Mouse (Mus musculus) myocyte (in vitro differentiated cells): ENCODE results near the gene Pram1.

Source experiments
- CEBPB ChIP-seq: IDR thresholded peaks from 2 replicates; pipeline ENCODE4 v1.6.1; 2011; ENCODE audit warnings: mild to moderate bottlenecking, moderate library complexity; ENCODE audit not compliant: poor library complexity, insufficient read depth, severe bottlenecking
- E2F4 ChIP-seq: IDR thresholded peaks from one replicate; pipeline ENCODE4 v1.6.1; 2011; ENCODE audit warnings: mild to moderate bottlenecking, control low read depth, moderate library complexity; ENCODE audit not compliant: insufficient read depth
- MAX ChIP-seq: IDR thresholded peaks from one replicate; pipeline ENCODE4 v1.6.1; 2011; ENCODE audit warnings: low read depth, mild to moderate bottlenecking, control low read depth
- MYOD1 ChIP-seq, 3 experiments: IDR thresholded peaks; one replicate each; pipeline ENCODE4 v1.6.1; 2011; ENCODE audit warnings: control low read depth in 2 of 3, low read depth in 2 of 3, mild to moderate bottlenecking in 2 of 3, moderate library complexity in 1 of 3; ENCODE audit not compliant: insufficient read length in 2 of 3, control insufficient read depth in 1 of 3
- MYOG ChIP-seq, 3 experiments: IDR thresholded peaks; one replicate each; pipeline ENCODE4 v1.6.1; 2011; ENCODE audit warnings: control low read depth in 2 of 3, low read depth in 2 of 3, mild to moderate bottlenecking in 2 of 3; ENCODE audit not compliant: insufficient read length in 2 of 3, control insufficient read depth in 1 of 3, insufficient read depth in 1 of 3
- POLR2A ChIP-seq: IDR thresholded peaks from one replicate; pipeline ENCODE4 v1.6.1; 2011; ENCODE audit warnings: low read depth, mild to moderate bottlenecking, control low read depth, moderate library complexity; ENCODE audit not compliant: insufficient read length
- POLR2AphosphoS2 ChIP-seq: IDR thresholded peaks from one replicate; pipeline ENCODE4 v1.6.1; 2011; ENCODE audit warnings: low read depth, control low read depth; ENCODE audit not compliant: insufficient read length
- REST ChIP-seq: IDR thresholded peaks from one replicate; pipeline ENCODE4 v1.6.1; 2011; ENCODE audit warnings: mild to moderate bottlenecking, control low read depth, moderate library complexity; ENCODE audit not compliant: insufficient read depth, insufficient read length
- SRF ChIP-seq: IDR thresholded peaks from one replicate; pipeline ENCODE4 v1.6.1; 2011; ENCODE audit warnings: low read depth; ENCODE audit not compliant: control insufficient read depth, insufficient read length
- TCF12 ChIP-seq: IDR thresholded peaks from one replicate; pipeline ENCODE4 v1.6.1; 2011; ENCODE audit warnings: mild to moderate bottlenecking, control low read depth; ENCODE audit not compliant: poor library complexity, insufficient read depth, severe bottlenecking
- TCF3 ChIP-seq: IDR thresholded peaks from one replicate; pipeline ENCODE4 v1.6.1; 2011; ENCODE audit warnings: low read depth, control low read depth; ENCODE audit not compliant: insufficient read length
- USF1 ChIP-seq: IDR thresholded peaks from one replicate; pipeline ENCODE4 v1.6.1; 2011; ENCODE audit warnings: low read depth, mild to moderate bottlenecking, control low read depth, moderate library complexity

DNA sequence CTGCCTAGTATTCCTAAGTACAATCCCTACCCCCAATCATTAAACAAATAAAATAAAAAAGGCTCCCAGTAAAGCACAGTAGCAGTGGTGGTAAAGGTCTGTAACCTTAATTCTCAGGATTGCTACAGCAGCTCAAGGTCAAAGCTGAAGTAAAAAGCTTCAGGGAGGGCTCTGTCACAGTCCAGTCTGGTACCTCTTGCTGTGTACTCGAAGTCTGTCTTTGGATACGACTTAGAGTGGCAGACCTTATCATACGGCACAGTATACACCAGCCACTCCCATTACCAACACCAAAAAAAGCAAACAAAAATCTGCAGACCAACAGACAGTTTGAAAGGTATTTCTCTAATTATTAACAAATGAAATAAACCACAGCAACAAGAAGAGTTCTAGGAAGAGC lies 29.0 kb downstream of the Pram1 start:
- TF ChIP-seq MAX (no peak), POLR2AphosphoS2 (no peak), POLR2A (no peak), E2F4 (no peak), SRF (no peak), USF1 (no peak), MYOD1 (IDR thresholded peaks at IDR 0.05; ENCODE audit: control insufficient read depth in 1 of 3, insufficient read length in 2 of 3, low read depth in 2 of 3) (no peak), TCF12 (no peak), MYOG (IDR thresholded peaks at IDR 0.05; ENCODE audit: control insufficient read depth in 1 of 3, insufficient read depth in 1 of 3, insufficient read length in 2 of 3, low read depth in 2 of 3) (no peak), CEBPB (no peak), REST (no peak), TCF3 (no peak)
